Mouse (Mus musculus): Measurements from ENCODE around the gene Derl3. TPM values are rescaled to one million over a fixed set of nuclear protein-coding genes. Genes with fewer than 3 reads are reported as not detected.
A peak's percentile ranks its signal among the peaks of the same experiment; 100 is the strongest.
"Not testable (repeated sequence)": the region's sequence is repeated elsewhere in the genome, so short reads cannot be mapped to it uniquely, and the experiment has no call there.

Derl3 gene
- total and polyA plus RNA-seq, 3 experiments, result 13.1 to 36.6 (median 36.2) TPM

DNA sequence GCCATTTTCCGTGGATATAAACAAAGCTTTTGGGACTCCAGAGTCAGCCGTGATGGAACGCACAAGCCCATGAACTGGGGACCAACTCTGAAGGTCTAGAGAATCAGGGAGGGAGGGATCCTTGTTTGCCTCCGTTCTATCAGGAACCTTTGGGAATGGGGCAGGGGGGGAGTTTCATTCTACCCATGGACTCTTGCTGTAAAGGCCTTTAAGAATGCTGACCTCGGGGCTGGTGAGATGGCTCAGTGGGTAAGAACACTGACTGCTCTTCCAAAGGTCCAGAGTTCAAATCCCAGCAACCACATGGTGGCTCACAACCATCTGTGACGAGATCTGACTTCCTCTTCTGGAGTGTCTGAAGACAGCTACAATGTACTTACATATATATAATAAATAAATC, 49.3 kb upstream of the Derl3 start:
- H3K9ac ChIP-seq (ENCODE audit: insufficient read depth, low read depth); in situ Hi-C loops (cut with MboI; ENCODE audit: low pct_ligation_motif_present, low pct_unique_long_range_greater_than_20kb, low sequenced_read_pairs); H3K27ac ChIP-seq (ENCODE audit: insufficient read depth, low read depth); DNase-seq (ENCODE audit: extremely low read depth); H3K4me3 ChIP-seq (replicated peaks in 1 of 3; ENCODE audit: low read depth in 2 of 3, low read length in 2 of 3, poor library complexity in 1 of 3); H3K36me3 ChIP-seq (replicated peaks in 1 of 2; ENCODE audit: control insufficient read depth in 1 of 2, insufficient read depth in 1 of 2, low read length in 1 of 2); H3K4me2 ChIP-seq (ENCODE audit: insufficient read depth, low read depth, poor library complexity, severe bottlenecking); H3K79me2 ChIP-seq (replicated peaks; ENCODE audit: control insufficient read depth, extremely low read depth, insufficient read depth, poor library complexity, severe bottlenecking); H3K27me3 ChIP-seq (replicated peaks); H3K9me3 ChIP-seq (replicated peaks; ENCODE audit: low read length); dilution Hi-C loops (cut with MboI; ENCODE audit: extremely low pct_ligation_motif_present, extremely low pct_unique_long_range_greater_than_20kb, low sequenced_read_pairs): not testable (repeated sequence)
- H3K4me1 ChIP-seq (ENCODE audit: control insufficient read depth in 1 of 2, insufficient read depth in 2 of 2), result peaks cover 2 to 17% of the 10 kb centered on the region in 2 experiments; a peak in 3 of 4 replicates
- TF ChIP-seq TBP (conservative IDR thresholded peaks at IDR 0.05; ENCODE audit: low read depth, low read length), result peak; percentile 83

DNA sequence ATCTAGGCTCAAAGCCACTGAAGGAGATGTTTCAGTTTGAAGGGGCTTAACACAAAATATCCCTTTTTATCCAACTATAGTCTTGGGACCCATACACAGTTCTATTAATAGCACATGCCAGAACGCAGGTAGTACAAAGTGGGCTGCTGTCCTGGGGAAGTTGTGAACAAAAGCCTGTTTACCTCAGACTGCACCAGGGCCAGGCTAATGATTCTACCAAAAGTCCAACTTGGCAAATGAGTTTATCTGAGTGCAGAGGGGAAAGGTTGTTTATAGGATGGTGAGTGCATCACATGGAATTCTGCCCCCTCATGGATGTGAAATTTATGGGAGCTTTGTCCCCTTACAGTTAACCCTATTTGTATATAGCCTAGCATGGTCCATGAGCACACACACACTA, 48.4 kb upstream of the Derl3 start:
- DNase-seq (ENCODE audit: extremely low read depth), result no peak
- H3K4me2 ChIP-seq (ENCODE audit: insufficient read depth, low read depth, poor library complexity, severe bottlenecking), result no peak overlapping the region
- no peaks in the 10 kb centered on the region for H3K36me3 ChIP-seq (replicated peaks in 1 of 2; ENCODE audit: control insufficient read depth in 1 of 2, insufficient read depth in 1 of 2, low read length in 1 of 2)
- dilution Hi-C loops (cut with MboI; ENCODE audit: extremely low pct_ligation_motif_present, extremely low pct_unique_long_range_greater_than_20kb, low sequenced_read_pairs), result no loop called here
- in situ Hi-C loops (cut with MboI; ENCODE audit: low pct_ligation_motif_present, low pct_unique_long_range_greater_than_20kb, low sequenced_read_pairs), result no loop called here
- no peaks in the 10 kb centered on the region for H3K79me2 ChIP-seq (replicated peaks; ENCODE audit: control insufficient read depth, extremely low read depth, insufficient read depth, poor library complexity, severe bottlenecking)
- H3K27ac ChIP-seq (ENCODE audit: insufficient read depth, low read depth), result no peak overlapping the region
- H3K9ac ChIP-seq (ENCODE audit: insufficient read depth, low read depth), result no peak overlapping the region
- peaks cover 2 to 20% of the 10 kb centered on the region in 2 experiments; a peak in 3 of 4 replicates for H3K4me1 ChIP-seq (ENCODE audit: control insufficient read depth in 1 of 2, insufficient read depth in 2 of 2)
- H3K27me3 ChIP-seq (replicated peaks), result no peaks in the 10 kb centered on the region
- H3K9me3 ChIP-seq (replicated peaks; ENCODE audit: low read length), result no peaks in the 10 kb centered on the region
- no peak overlapping the region for H3K4me3 ChIP-seq (replicated peaks in 1 of 3; ENCODE audit: low read depth in 2 of 3, low read length in 2 of 3, poor library complexity in 1 of 3)
- TF ChIP-seq E2F4 (IDR thresholded peaks at IDR 0.05; ENCODE audit: insufficient replicate concordance, low read depth, low read length), result no peak
- TF ChIP-seq POLR2A (IDR thresholded peaks at IDR 0.05; ENCODE audit: low read depth, low read length), result no peak

DNA sequence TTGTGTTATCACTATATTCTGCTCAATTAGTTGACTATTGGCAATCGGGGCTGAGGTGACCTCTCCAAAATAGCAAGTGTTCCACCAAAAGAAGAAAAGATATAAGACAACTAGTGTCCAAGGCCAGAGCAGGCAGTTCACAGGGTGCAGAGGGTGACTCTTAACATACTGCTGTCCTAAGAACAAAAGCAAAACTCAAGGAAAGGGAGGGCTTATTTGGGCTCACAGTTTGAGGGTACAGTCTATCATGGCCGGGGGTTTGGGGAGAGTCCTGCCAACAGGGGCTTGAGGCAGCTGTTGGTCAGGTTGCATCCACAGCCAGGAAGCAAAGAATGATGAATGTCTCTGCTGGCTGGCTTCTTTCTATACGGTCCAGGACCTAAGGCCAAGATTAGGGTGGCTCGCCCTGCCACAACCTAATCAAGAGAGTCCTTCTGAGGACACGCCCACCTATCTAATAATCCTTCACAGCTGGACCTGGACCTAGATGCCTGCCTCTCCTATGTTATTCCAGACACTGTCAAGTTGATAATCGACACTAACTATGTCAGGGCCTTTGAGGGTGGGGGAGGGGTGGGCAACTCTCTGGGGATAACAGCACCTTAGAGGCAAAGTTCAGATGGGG, 47.8 kb upstream of the Derl3 start:
- H3K27me3 ChIP-seq (replicated peaks), result no peaks in the 10 kb centered on the region
- H3K9me3 ChIP-seq (replicated peaks; ENCODE audit: low read length), result no peaks in the 10 kb centered on the region
- no peaks in the 10 kb centered on the region for H3K36me3 ChIP-seq (replicated peaks in 1 of 2; ENCODE audit: control insufficient read depth in 1 of 2, insufficient read depth in 1 of 2, low read length in 1 of 2)
- peaks cover 2 to 20% of the 10 kb centered on the region in 2 experiments; a peak in 3 of 4 replicates for H3K4me1 ChIP-seq (ENCODE audit: control insufficient read depth in 1 of 2, insufficient read depth in 2 of 2)
- TF ChIP-seq CTCF (conservative IDR thresholded peaks at IDR 0.05 in 1 of 2, IDR thresholded peaks at IDR 0.05 in 1 of 2; ENCODE audit: low read depth in 2 of 2, low read length in 2 of 2), result no peak
- TF ChIP-seq SMC3 (IDR thresholded peaks at IDR 0.05; ENCODE audit: low read depth, low read length), result no peak
- dilution Hi-C loops (cut with MboI; ENCODE audit: extremely low pct_ligation_motif_present, extremely low pct_unique_long_range_greater_than_20kb, low sequenced_read_pairs) (no loop called here), in situ Hi-C loops (cut with MboI; ENCODE audit: low pct_ligation_motif_present, low pct_unique_long_range_greater_than_20kb, low sequenced_read_pairs) (no loop called here)
- H3K79me2 ChIP-seq (replicated peaks; ENCODE audit: control insufficient read depth, extremely low read depth, insufficient read depth, poor library complexity, severe bottlenecking), result no peaks in the 10 kb centered on the region
- DNase-seq (ENCODE audit: extremely low read depth), result no peak
- no peak overlapping the region for H3K9ac ChIP-seq (ENCODE audit: insufficient read depth, low read depth)
- H3K4me2 ChIP-seq (ENCODE audit: insufficient read depth, low read depth, poor library complexity, severe bottlenecking), result no peak overlapping the region
- H3K27ac ChIP-seq (ENCODE audit: insufficient read depth, low read depth), result no peak overlapping the region
- H3K4me3 ChIP-seq (replicated peaks in 1 of 3; ENCODE audit: low read depth in 2 of 3, low read length in 2 of 3, poor library complexity in 1 of 3), result no peak overlapping the region

DNA sequence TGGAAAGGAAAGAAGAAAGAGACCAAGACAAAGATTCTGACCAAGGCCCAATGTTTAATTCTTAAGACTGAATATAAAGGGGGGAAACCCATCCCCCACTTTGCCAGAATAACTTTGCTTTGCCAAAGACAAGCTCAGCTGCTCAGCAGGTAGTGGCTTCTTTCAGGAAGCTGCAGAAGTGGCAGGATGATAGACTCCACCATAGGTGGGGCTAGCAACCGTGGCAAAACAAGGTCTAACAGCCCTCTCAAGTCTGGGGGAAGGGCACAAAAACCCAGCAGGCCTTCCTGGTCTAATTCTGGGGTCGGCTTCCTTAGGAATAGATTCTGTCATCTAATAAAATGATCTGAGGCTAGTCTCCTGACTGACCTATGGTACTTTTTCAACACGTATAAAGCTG, 44.8 kb upstream of the Derl3 start:
- DNase-seq (ENCODE audit: extremely low read depth), result no peak
- TF ChIP-seq NELFE (IDR thresholded peaks at IDR 0.05; ENCODE audit: low read depth, low read length) (no peak), MEF2A (IDR thresholded peaks at IDR 0.05; ENCODE audit: borderline replicate concordance, low read depth, low read length) (no peak), MYC (IDR thresholded peaks at IDR 0.05; ENCODE audit: low read depth, low read length) (no peak), PAX5 (IDR thresholded peaks at IDR 0.05; ENCODE audit: low read length) (no peak), POLR2AphosphoS2 (IDR thresholded peaks at IDR 0.05; ENCODE audit: low read depth, low read length) (no peak), ZMIZ1 (IDR thresholded peaks at IDR 0.05; ENCODE audit: low read depth, low read length) (no peak), NRF1 (IDR thresholded peaks at IDR 0.05; ENCODE audit: low read depth, low read length) (no peak), HCFC1 (IDR thresholded peaks at IDR 0.05; ENCODE audit: low read depth, low read length) (no peak)
- no peaks in the 10 kb centered on the region for H3K79me2 ChIP-seq (replicated peaks; ENCODE audit: control insufficient read depth, extremely low read depth, insufficient read depth, poor library complexity, severe bottlenecking)
- dilution Hi-C loops (cut with MboI; ENCODE audit: extremely low pct_ligation_motif_present, extremely low pct_unique_long_range_greater_than_20kb, low sequenced_read_pairs) (no loop called here), in situ Hi-C loops (cut with MboI; ENCODE audit: low pct_ligation_motif_present, low pct_unique_long_range_greater_than_20kb, low sequenced_read_pairs) (no loop called here)
- H3K36me3 ChIP-seq (replicated peaks in 1 of 2; ENCODE audit: control insufficient read depth in 1 of 2, insufficient read depth in 1 of 2, low read length in 1 of 2), result no peaks in the 10 kb centered on the region
- H3K4me2 ChIP-seq (ENCODE audit: insufficient read depth, low read depth, poor library complexity, severe bottlenecking), result no peak overlapping the region
- H3K4me3 ChIP-seq (replicated peaks in 1 of 3; ENCODE audit: low read depth in 2 of 3, low read length in 2 of 3, poor library complexity in 1 of 3), result no peak overlapping the region
- H3K9ac ChIP-seq (ENCODE audit: insufficient read depth, low read depth), result no peak overlapping the region
- H3K9me3 ChIP-seq (replicated peaks; ENCODE audit: low read length), result peaks cover 4% of the 10 kb centered on the region
- H3K27ac ChIP-seq (ENCODE audit: insufficient read depth, low read depth), result no peak overlapping the region
- peaks cover 2 to 20% of the 10 kb centered on the region in 2 experiments; a peak in 3 of 4 replicates for H3K4me1 ChIP-seq (ENCODE audit: control insufficient read depth in 1 of 2, insufficient read depth in 2 of 2)
- no peaks in the 10 kb centered on the region for H3K27me3 ChIP-seq (replicated peaks)

All from CH12.LX (cell line).